ENCODE assay signal across 14 mouse cellular contexts in the genomic region with DNA sequence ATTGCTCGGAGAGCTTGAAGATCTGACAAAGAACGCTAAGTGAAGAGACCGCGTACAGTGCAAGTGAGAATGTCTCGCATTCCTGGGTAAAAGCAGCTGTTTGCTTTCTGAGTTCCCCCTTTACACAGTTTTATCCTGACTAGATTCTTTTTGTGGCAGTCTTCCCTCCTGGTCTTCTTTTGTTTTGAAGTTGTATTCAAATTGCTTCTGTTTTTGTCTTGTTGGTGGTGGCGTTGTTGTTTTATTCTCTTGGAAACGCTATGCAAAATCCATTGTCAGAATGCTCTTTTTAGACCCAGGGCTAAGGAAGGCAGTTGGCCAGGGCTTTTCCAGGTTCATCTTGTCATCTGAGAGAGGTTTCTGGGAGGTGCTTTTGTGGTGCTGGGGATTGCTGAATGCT. TPM values are rescaled to one million over a fixed set of nuclear protein-coding genes. Genes with fewer than 3 reads are reported as not detected.
A peak's percentile ranks its signal among the peaks of the same experiment; 100 is the strongest.
DNase-seq lines count a peak whose midpoint lies in the region; ATAC-seq and TF ChIP-seq lines count a peak whose summit lies in the region.
"Had no signal": no experiment of that assay in that cellular context is flagged by ENCODE, and none has a peak within 500 bp of the region (broad histone marks: within the 10 kb centered on the region; RNA-seq: fewer than 3 reads in every experiment).

No protein-coding gene starts in this region.

- H3K4me3 ChIP-seq in lung, embryonic 16.5 days (ENCODE audit: low read length): no peak overlapping the region
- H3K4me3 ChIP-seq in hindbrain, embryonic 15.5 days: peak overlapping the region; percentile 16; the same call in 1 of the 2 replicates
- H3K4me3 ChIP-seq in midbrain, postnatal 0 days (ENCODE audit: low read depth, low read length): peak overlapping the region; percentile 18; the same call in 1 of the 2 replicates
- H3K4me3 ChIP-seq: myocyte had no signal

- no peaks in the 10 kb centered on the region for H3K27me3 ChIP-seq in lung, embryonic 16.5 days (ENCODE audit: control insufficient read depth, insufficient read depth, low read depth, low read length)
- no peaks in the 10 kb centered on the region for H3K27me3 ChIP-seq in hindbrain, embryonic 15.5 days
- H3K27me3 ChIP-seq in midbrain, postnatal 0 days (ENCODE audit: insufficient read depth, low read length): no peaks in the 10 kb centered on the region
- H3K27me3 ChIP-seq: CH12.LX had no signal

- H3K27ac ChIP-seq in lung, embryonic 16.5 days (ENCODE audit: low read length): peak overlapping the region; percentile 52
- H3K27ac ChIP-seq in hindbrain, embryonic 15.5 days (replicated peaks): peak overlapping the region; percentile 18; the same call in 1 of the 2 replicates
- H3K27ac ChIP-seq in midbrain, postnatal 0 days (ENCODE audit: low read depth, low read length): peak overlapping the region; percentile 52
- H3K27ac ChIP-seq: macrophage had no signal

- H3K4me2 ChIP-seq in lung, embryonic 16.5 days (ENCODE audit: low read depth, low read length): no peak overlapping the region
- H3K4me2 ChIP-seq in hindbrain, embryonic 15.5 days: peak overlapping the region; percentile 45
- H3K4me2 ChIP-seq in midbrain, postnatal 0 days (ENCODE audit: low read depth, low read length, poor library complexity, severe bottlenecking): peak overlapping the region; percentile 40

- peak; percentile 49; the same call in 1 of the 2 replicates for ATAC-seq in lung, embryonic 16.5 days (ENCODE audit: low read depth)
- no peak for ATAC-seq in hindbrain, embryonic 15.5 days (ENCODE audit: low FRiP score, low read depth)
- ATAC-seq in midbrain, postnatal 0 days (ENCODE audit: low FRiP score): no peak
- ATAC-seq: intestine, postnatal 0 days had no signal

- TF ChIP-seq CTCF in brain, embryonic 14.5 days (IDR thresholded peaks at IDR 0.05; ENCODE audit: borderline replicate concordance, extremely low read depth, insufficient read depth, insufficient read length): no peak
- TF ChIP-seq CTCF in midbrain, postnatal 0 days (IDR thresholded peaks at IDR 0.05): no peak

- H3K36me3 ChIP-seq in lung, embryonic 16.5 days (ENCODE audit: control insufficient read depth, insufficient read depth, low read length): peaks cover 10% of the 10 kb centered on the region
- no peaks in the 10 kb centered on the region for H3K36me3 ChIP-seq in hindbrain, embryonic 15.5 days
- no peaks in the 10 kb centered on the region for H3K36me3 ChIP-seq in midbrain, postnatal 0 days (ENCODE audit: insufficient read depth, low read length)

- WGBS in lung, embryonic 16.5 days: 54% methylated on average over 7 of the region's 7 CpGs
- 28% methylated on average over 7 of the region's 7 CpGs for WGBS in hindbrain, embryonic 15.5 days
- 29% methylated on average over 7 of the region's 7 CpGs for WGBS in midbrain, postnatal 0 days

- peaks cover 7% of the 10 kb centered on the region for H3K4me1 ChIP-seq in lung, embryonic 16.5 days (replicated peaks; ENCODE audit: control insufficient read depth, insufficient read depth, low read length)
- H3K4me1 ChIP-seq in hindbrain, embryonic 15.5 days (replicated peaks): peaks cover 11% of the 10 kb centered on the region
- no peaks in the 10 kb centered on the region for H3K4me1 ChIP-seq in midbrain, postnatal 0 days (ENCODE audit: insufficient read depth, low read length)

- no peak for DNase-seq in lung, postnatal 25 days (ENCODE audit: low spot score)
- DNase-seq in brain, embryonic 14.5 days (ENCODE audit: low read depth): peak; percentile 45
- DNase-seq in midbrain, postnatal 0 days (ENCODE audit: low spot score): no peak
- no peak for DNase-seq in adrenal gland, adult 8-10 months
- no peak for DNase-seq in right cerebral cortex, postnatal 4 days
- no peak for DNase-seq in layer of hippocampus, postnatal 10 days (ENCODE audit: low spot score in 2 of 2)
- DNase-seq: cerebellum, adult 2 months; kidney, postnatal 4 days had no signal

- H3K9me3 ChIP-seq in lung, embryonic 16.5 days (ENCODE audit: control insufficient read depth, low read length): no peaks in the 10 kb centered on the region
- no peaks in the 10 kb centered on the region for H3K9me3 ChIP-seq in hindbrain, embryonic 15.5 days
- no peaks in the 10 kb centered on the region for H3K9me3 ChIP-seq in midbrain, postnatal 0 days (ENCODE audit: low read length)

- H3K9ac ChIP-seq in lung, embryonic 16.5 days (ENCODE audit: low read length): no peak overlapping the region
- H3K9ac ChIP-seq in hindbrain, embryonic 15.5 days: no peak overlapping the region
- H3K9ac ChIP-seq in midbrain, postnatal 0 days (replicated peaks; ENCODE audit: low read length, poor library complexity, severe bottlenecking): peak overlapping the region; percentile 24; the same call in 1 of the 2 replicates

- TF ChIP-seq POLR2A in brain, embryonic 14.5 days (IDR thresholded peaks at IDR 0.05; ENCODE audit: borderline replicate concordance, extremely low read depth, insufficient read depth, insufficient read length, poor library complexity, severe bottlenecking): no peak

RNA-seq across cellular contexts. Expression of a gene that starts 29.8 kb away (rescaled TPM):
- 43.7 and 46.9 TPM in 2 replicates for polyA plus RNA-seq in lung, embryonic 16.5 days (2015; fragmentation: Nextera tagmentation; extraction: Ambion mirVana)
- polyA plus RNA-seq in brain, embryonic 14.5 days (2012; rRNA removed): 18.0 and 23.0 TPM in 2 replicates
- polyA plus RNA-seq in hindbrain, embryonic 15.5 days (2015; fragmentation: Nextera tagmentation; extraction: Ambion mirVana): 33.9 and 36.7 TPM in 2 replicates
- 18.3 and 19.6 TPM in 2 replicates for total RNA-seq in midbrain, postnatal 0 days (2014; rRNA removed)
- 36.1 and 37.7 TPM in 2 replicates for polyA plus RNA-seq in midbrain, postnatal 0 days (2015; fragmentation: Nextera tagmentation; extraction: Ambion mirVana)
- total RNA-seq in adrenal gland, adult 8-10 months (2022): 10 to 100 TPM; 17.8 to 47.6 (median 29.7) TPM
- 10 to 100 TPM; 21.9 to 23.9 TPM for total RNA-seq in layer of hippocampus, postnatal 10 days (2021)
